Mouse (Mus musculus) hindbrain, embryonic 12.5 days (tissue): ENCODE results near the gene Rpl36-ps4. TPM values are rescaled to one million over a fixed set of nuclear protein-coding genes. Genes with fewer than 3 reads are reported as not detected.
"Not testable (repeated sequence)": the region's sequence is repeated elsewhere in the genome, so short reads cannot be mapped to it uniquely, and the experiment has no call there.

Experiments used
- ATAC-seq: fragments of 200-750 bp; cut with Nextera tagmentation; 2 replicates; pipeline ENCODE4 v1.8.0; 2017; ENCODE audit warnings: moderate TSS enrichment; ENCODE audit not compliant: low FRiP score
- H3K27ac ChIP-seq: fragments of 300-500 bp; sonication (generic); 2 replicates; pipeline ENCODE4 v1.5.1; 2016; ENCODE audit warnings: mild to moderate bottlenecking
- H3K27me3 ChIP-seq: fragments of 300-500 bp; sonication (generic); 2 replicates; pipeline ENCODE4 v1.6.1; 2016; ENCODE audit warnings: mild to moderate bottlenecking
- H3K36me3 ChIP-seq: fragments of 300-500 bp; sonication (generic); 2 replicates; pipeline ENCODE4 v1.6.1; 2016; ENCODE audit warnings: mild to moderate bottlenecking
- H3K4me1 ChIP-seq: fragments of 300-500 bp; sonication (generic); 2 replicates; pipeline ENCODE4 v1.6.1; 2016
- H3K4me2 ChIP-seq: fragments of 300-500 bp; sonication (generic); replicated peaks from 2 replicates; pipeline ENCODE4 v1.6.1; 2016; ENCODE audit warnings: mild to moderate bottlenecking
- H3K4me3 ChIP-seq: fragments of 300-500 bp; sonication (generic); 2 replicates; pipeline ENCODE4 v1.5.1; 2016; ENCODE audit warnings: mild to moderate bottlenecking
- H3K9ac ChIP-seq: fragments of 300-500 bp; sonication (generic); 2 replicates; pipeline ENCODE4 v1.6.1; 2016; ENCODE audit warnings: mild to moderate bottlenecking, moderate library complexity
- H3K9me3 ChIP-seq: fragments of 300-500 bp; sonication (generic); replicated peaks from 2 replicates; pipeline ENCODE4 v1.6.1; 2016; ENCODE audit warnings: mild to moderate bottlenecking
- WGBS: fragments of 180-500 bp; shearing (Covaris S2); methylation state at CpG from one replicate; pipeline ENCODE4 v1.1.7; 2016; 5-methylcytosine and 5-hydroxymethylcytosine counted together
- polyA plus RNA-seq: library from polyadenylated mRNA; unstranded; fragments of >200 nt; fragmentation: Nextera tagmentation; extraction: Ambion mirVana; gene quantifications from 2 replicates; pipeline ENCODE4 v1.2.1, GENCODE M21; 2016

Rpl36-ps4 gene
- polyA plus RNA-seq, 1 experiment from 2014 or later: not detected

DNA sequence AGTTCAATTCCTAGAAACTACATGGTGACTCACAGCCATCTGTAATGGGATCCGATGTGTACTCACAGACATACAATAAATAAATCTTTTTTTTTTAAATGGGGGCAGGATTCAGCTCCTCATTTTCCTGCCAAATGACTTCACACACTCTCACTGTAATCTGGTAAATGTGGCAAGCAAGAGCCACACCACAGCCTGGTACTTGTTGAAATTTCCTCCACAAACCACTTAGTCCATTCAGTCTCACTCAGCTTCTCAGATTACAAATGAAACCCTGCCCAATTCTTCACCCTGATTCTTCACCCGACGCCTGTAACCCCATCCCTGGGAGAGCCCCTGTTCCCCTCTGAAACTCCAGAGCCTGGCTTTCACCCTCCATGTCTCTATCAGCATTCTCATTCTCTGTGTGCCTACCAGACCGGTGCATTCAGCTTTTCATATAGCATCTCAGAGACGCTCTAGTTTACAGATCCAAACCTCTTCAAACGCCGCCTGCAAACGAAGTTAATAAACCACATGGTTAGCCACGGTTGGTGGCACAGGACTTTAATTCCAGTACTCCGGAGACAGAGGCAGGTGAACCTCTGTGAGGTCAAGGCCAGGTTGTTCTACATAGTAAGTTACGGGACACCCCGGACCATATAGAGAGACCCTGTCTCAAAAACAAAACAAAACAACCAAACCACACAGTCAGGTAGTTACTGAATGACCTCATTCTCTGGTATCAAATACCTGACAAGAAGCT is 36.5 kb downstream of the Rpl36-ps4 start:
- Histone ChIP-seq H3K4me3 (no peak overlapping the region), H3K27ac (no peak overlapping the region), H3K36me3 (no peaks in the 10 kb centered on the region), H3K27me3 (no peaks in the 10 kb centered on the region), H3K4me2 (no peak overlapping the region), H3K9ac (no peak overlapping the region), H3K9me3 (no peaks in the 10 kb centered on the region), H3K4me1 (no peaks in the 10 kb centered on the region)
- 76% methylated on average over 12 of the region's 12 CpGs for WGBS
- no peak for ATAC-seq

DNA sequence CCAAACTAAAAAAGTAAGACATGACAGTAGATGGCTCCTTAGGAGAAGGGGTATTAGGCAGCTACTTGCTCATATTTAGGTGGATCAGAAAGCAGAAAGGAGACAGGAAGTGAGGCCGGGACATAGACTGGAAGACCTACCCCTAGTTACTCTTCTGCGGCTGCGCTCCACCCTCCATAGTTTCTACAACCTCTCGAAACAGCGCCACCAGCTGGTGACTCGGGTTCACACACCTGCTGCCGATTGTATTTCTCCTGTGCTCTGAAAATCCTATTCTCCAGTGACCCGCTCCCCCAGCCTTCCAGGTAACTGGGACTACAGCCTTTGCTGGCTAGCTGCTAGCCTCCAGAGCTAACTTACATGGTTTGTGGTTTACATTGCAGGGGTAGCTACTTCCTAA is 37.5 kb downstream of the Rpl36-ps4 start:
- H3K9me3 ChIP-seq: no peaks in the 10 kb centered on the region
- 61% methylated on average over 8 of the region's 8 CpGs for WGBS
- H3K4me2 ChIP-seq: no peak overlapping the region
- no peak overlapping the region for H3K27ac ChIP-seq
- no peak for ATAC-seq
- H3K4me3 ChIP-seq: no peak overlapping the region
- H3K4me1 ChIP-seq: no peaks in the 10 kb centered on the region
- H3K36me3 ChIP-seq: no peaks in the 10 kb centered on the region
- no peak overlapping the region for H3K9ac ChIP-seq
- H3K27me3 ChIP-seq: no peaks in the 10 kb centered on the region

DNA sequence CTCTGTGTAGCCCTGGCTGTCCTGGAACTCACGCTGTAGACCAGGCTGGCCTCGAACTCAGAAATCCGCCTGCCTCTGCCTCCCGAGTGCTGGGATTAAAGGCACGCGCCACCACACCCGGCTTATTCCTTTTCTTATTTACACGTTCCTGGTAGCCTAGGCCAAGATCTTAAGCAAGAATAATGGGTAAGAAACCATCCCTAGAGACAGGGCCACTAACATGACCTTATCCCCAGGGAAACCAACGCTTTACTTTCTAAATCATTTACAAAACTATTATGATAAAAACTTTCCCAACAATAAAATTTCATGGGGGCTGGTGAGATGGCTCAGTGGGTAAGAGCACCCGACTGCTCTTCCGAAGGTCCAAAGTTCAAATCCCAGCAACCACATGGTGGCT is 38.6 kb downstream of the Rpl36-ps4 start:
- not testable (repeated sequence) for H3K4me3 ChIP-seq, H3K36me3 ChIP-seq, H3K9ac ChIP-seq, H3K4me1 ChIP-seq, H3K27ac ChIP-seq, H3K9me3 ChIP-seq, H3K4me2 ChIP-seq, ATAC-seq, H3K27me3 ChIP-seq
- WGBS: 94% methylated on average over 11 of the region's 11 CpGs

DNA sequence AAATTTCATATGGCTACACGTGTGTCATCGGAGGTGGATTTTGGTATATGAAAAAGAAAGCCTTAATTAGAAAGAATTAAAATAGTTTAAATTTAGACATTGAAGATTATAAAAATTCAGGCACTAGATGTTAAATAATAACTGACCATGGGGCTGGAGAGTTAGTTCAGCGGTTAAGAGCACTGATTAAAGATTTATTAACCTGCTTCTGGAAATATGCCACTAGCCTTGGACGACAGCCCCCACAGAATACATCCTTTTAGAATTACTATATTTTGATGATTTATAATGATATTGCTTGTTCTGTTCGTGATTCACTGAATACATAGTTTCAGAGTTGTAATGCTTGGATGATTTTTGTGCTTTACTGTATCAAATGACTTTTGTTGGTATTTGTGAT is 39.2 kb downstream of the Rpl36-ps4 start:
- not testable (repeated sequence) for H3K36me3 ChIP-seq, H3K4me1 ChIP-seq, ATAC-seq, H3K27ac ChIP-seq, H3K4me2 ChIP-seq, H3K27me3 ChIP-seq, H3K4me3 ChIP-seq, H3K9me3 ChIP-seq, H3K9ac ChIP-seq
- WGBS: 92% methylated on average over 5 of the region's 5 CpGs

DNA sequence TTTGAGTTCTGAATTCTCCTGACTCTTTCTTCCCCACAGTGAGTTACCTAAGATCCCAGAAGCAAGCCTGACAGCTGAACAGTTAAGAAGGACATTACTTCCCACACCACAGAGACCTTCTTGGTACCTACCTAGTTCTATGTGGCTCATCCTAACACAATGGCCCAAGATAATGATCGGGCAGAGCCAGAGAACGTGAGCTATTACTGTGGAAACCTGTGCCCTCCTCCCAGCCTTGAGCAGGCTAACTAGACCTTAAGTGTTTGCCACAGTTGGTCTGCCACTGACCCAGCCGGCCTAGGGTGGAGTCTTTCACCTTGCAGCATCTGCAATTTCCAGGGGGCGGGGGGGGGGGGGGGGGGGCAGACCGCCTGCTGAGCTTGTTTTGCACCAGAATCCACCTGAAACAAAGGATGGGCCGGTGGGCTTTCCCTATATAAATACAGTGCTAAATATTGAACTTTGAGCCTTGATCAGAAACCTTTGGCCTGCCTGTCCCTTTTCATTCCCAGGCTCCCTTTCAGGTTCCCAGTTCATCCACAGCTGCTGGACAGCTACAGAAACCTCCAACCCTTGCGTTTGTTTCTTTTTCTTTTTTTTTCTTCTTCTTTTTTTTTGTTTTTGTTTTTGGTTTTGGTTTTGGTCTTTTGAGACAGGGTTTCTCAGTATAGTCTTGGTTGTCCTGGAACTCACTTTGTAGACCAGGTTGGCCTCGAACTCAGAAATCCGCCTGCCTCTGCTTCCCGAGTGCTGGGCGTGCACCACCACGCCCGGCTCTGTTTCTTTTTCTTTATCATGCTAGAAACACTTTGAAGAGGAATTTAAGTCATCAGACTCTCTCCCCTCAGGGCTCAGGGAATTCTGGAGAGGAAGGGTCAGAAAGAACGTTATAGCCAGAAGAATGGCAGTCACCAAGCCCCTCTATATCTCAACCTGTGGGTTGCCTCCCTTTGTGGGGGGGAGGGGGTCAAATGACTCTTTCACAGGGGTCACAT is 42.6 kb downstream of the Rpl36-ps4 start:
- Histone ChIP-seq H3K9me3 (no peaks in the 10 kb centered on the region), H3K4me1 (no peaks in the 10 kb centered on the region), H3K4me3 (no peak overlapping the region), H3K9ac (no peak overlapping the region), H3K27me3 (no peaks in the 10 kb centered on the region), H3K27ac (no peak overlapping the region), H3K4me2 (no peak overlapping the region), H3K36me3 (no peaks in the 10 kb centered on the region)
- WGBS: 91% methylated on average over 13 of the region's 14 CpGs
- ATAC-seq: no peak

DNA sequence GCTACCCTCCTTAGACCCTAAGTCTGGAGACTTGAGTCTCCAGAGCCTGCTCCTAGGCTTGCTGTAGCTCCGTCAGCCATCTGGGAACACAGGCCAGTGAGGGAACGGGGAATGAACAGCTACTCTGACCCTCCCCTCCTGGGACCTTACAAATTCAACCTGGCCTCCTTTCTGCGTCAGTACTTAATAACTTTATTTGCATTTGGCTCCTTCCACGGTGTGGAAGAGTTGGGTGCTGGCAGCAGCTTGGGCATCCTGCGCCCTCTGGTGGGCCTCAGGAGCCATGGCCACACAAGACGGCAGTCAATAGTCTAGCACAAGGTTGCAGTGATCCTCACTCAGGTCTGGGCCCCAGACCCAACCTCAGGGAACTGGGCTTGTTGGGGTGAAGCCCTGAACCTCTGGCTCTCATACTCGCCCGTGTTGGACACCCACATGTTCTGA is 47.7 kb downstream of the Rpl36-ps4 start:
- not testable (repeated sequence) for H3K36me3 ChIP-seq, H3K9me3 ChIP-seq, H3K4me3 ChIP-seq, H3K27ac ChIP-seq, H3K27me3 ChIP-seq, H3K4me2 ChIP-seq, H3K9ac ChIP-seq, H3K4me1 ChIP-seq
- 36% methylated on average over 6 of the region's 8 CpGs for WGBS
- peak; percentile 50; the same call in 1 of the 2 replicates for ATAC-seq

Other genes starting within 250 kb of the Rpl36-ps4 start
- gene Msh2, start 248.6 kb upstream of the Rpl36-ps4 start, polyA plus RNA-seq: 95.9 and 96.6 TPM in 2 replicates
- 0.26 and 0.58 TPM in 2 replicates for gene Kcnk12, start 123.0 kb upstream of the Rpl36-ps4 start, polyA plus RNA-seq
- gene Msh6, start 54.1 kb downstream of the Rpl36-ps4 start, polyA plus RNA-seq: 55.3 and 58.9 TPM in 2 replicates
- 32.3 and 35.9 TPM in 2 replicates for gene Fbxo11, start 144.3 kb downstream of the Rpl36-ps4 start, polyA plus RNA-seq